Mouse (Mus musculus): ENCODE data around the gene Commd3. TPM values are rescaled to one million over a fixed set of nuclear protein-coding genes. Genes with fewer than 3 reads are reported as not detected.

Gene Commd3
- polyA plus RNA-seq (2014; fragmentation: Nextera tagmentation; extraction: Ambion mirVana): 132 and 138 TPM in 2 replicates

GRCm38 (mm10) chr2:18672133-18672765, at the start of gene Commd3:
Gene Commd3 (plus strand): TSS chr2:18672384.
- peak within 1 kb of the TSS; percentile 89 for H3K4me3 ChIP-seq (ENCODE audit: low read depth, low read length)
- H3K9me3 ChIP-seq (ENCODE audit: control insufficient read depth, low read length): no peaks in the 10 kb centered on the region
- peaks cover 4% of the 10 kb centered on the region for H3K4me1 ChIP-seq (replicated peaks; ENCODE audit: control insufficient read depth, insufficient read depth, low read length)
- H3K4me2 ChIP-seq: peak within 1 kb of the TSS; percentile 71
- H3K9ac ChIP-seq (ENCODE audit: low read depth, low read length): peak within 1 kb of the TSS; percentile 97
- peak; percentile 82 for ATAC-seq (replicated peaks; ENCODE audit: low FRiP score)
- H3K27ac ChIP-seq (ENCODE audit: low read depth, low read length): peak within 1 kb of the TSS; percentile 86
- peaks cover 16% of the 10 kb centered on the region for H3K27me3 ChIP-seq (replicated peaks; ENCODE audit: control insufficient read depth, insufficient read depth, low read length)
- DNase-seq (ENCODE audit: low spot score): peak; percentile 93
- under 1% methylated on average over 90 of the region's 91 CpGs for WGBS
- no peaks in the 10 kb centered on the region for H3K36me3 ChIP-seq (ENCODE audit: control insufficient read depth, insufficient read depth, low read length)

GRCm38 (mm10) chr2:18623219-18623618, 49.0 kb upstream of the Commd3 start:
- no peaks in the 10 kb centered on the region for H3K36me3 ChIP-seq (ENCODE audit: control insufficient read depth, insufficient read depth, low read length)
- H3K9ac ChIP-seq (ENCODE audit: low read depth, low read length): no peak overlapping the region
- no peak for ATAC-seq (replicated peaks; ENCODE audit: low FRiP score)
- no peak overlapping the region for H3K4me3 ChIP-seq (ENCODE audit: low read depth, low read length)
- H3K9me3 ChIP-seq (ENCODE audit: control insufficient read depth, low read length): no peaks in the 10 kb centered on the region
- H3K4me1 ChIP-seq (replicated peaks; ENCODE audit: control insufficient read depth, insufficient read depth, low read length): no peaks in the 10 kb centered on the region
- no peak overlapping the region for H3K4me2 ChIP-seq
- DNase-seq (ENCODE audit: low spot score): no peak
- no peak overlapping the region for H3K27ac ChIP-seq (ENCODE audit: low read depth, low read length)
- 72% methylated on average over 10 of the region's 10 CpGs for WGBS
- H3K27me3 ChIP-seq (replicated peaks; ENCODE audit: control insufficient read depth, insufficient read depth, low read length): no peaks in the 10 kb centered on the region

GRCm38 (mm10) chr2:18630547-18630946, 41.6 kb upstream of the Commd3 start:
- Histone ChIP-seq H3K4me3 (ENCODE audit: low read depth, low read length) (no peak overlapping the region), H3K4me2 (no peak overlapping the region), H3K27ac (ENCODE audit: low read depth, low read length) (no peak overlapping the region), H3K9me3 (ENCODE audit: control insufficient read depth, low read length) (no peaks in the 10 kb centered on the region), H3K4me1 (replicated peaks; ENCODE audit: control insufficient read depth, insufficient read depth, low read length) (no peaks in the 10 kb centered on the region), H3K36me3 (ENCODE audit: control insufficient read depth, insufficient read depth, low read length) (no peaks in the 10 kb centered on the region), H3K9ac (ENCODE audit: low read depth, low read length) (no peak overlapping the region), H3K27me3 (replicated peaks; ENCODE audit: control insufficient read depth, insufficient read depth, low read length) (no peaks in the 10 kb centered on the region)
- DNase-seq (ENCODE audit: low spot score) (no peak), ATAC-seq (replicated peaks; ENCODE audit: low FRiP score) (no peak)
- WGBS: 54% methylated on average over 5 of the region's 5 CpGs

- WGBS: 90% methylated on average over 8 of the region's 8 CpGs
- Histone ChIP-seq H3K4me2 (no peak overlapping the region), H3K27me3 (replicated peaks; ENCODE audit: control insufficient read depth, insufficient read depth, low read length) (no peaks in the 10 kb centered on the region), H3K4me3 (ENCODE audit: low read depth, low read length) (no peak overlapping the region), H3K9ac (ENCODE audit: low read depth, low read length) (no peak overlapping the region), H3K4me1 (replicated peaks; ENCODE audit: control insufficient read depth, insufficient read depth, low read length) (no peaks in the 10 kb centered on the region), H3K27ac (ENCODE audit: low read depth, low read length) (no peak overlapping the region), H3K36me3 (ENCODE audit: control insufficient read depth, insufficient read depth, low read length) (no peaks in the 10 kb centered on the region), H3K9me3 (ENCODE audit: control insufficient read depth, low read length) (no peaks in the 10 kb centered on the region; the same call in 1 of the 2 replicates)
- no peak for ATAC-seq (replicated peaks; ENCODE audit: low FRiP score)
- no peak for DNase-seq (ENCODE audit: low spot score)
These were observed 37.1 kb upstream of the Commd3 start for GRCm38 (mm10) chr2:18635052-18635451.

- H3K27ac ChIP-seq (ENCODE audit: low read depth, low read length): no peak overlapping the region
- no peak for ATAC-seq (replicated peaks; ENCODE audit: low FRiP score)
- no peak overlapping the region for H3K4me2 ChIP-seq
- H3K9me3 ChIP-seq (ENCODE audit: control insufficient read depth, low read length): no peaks in the 10 kb centered on the region
- no peaks in the 10 kb centered on the region for H3K27me3 ChIP-seq (replicated peaks; ENCODE audit: control insufficient read depth, insufficient read depth, low read length)
- WGBS: 73% methylated on average over 4 of the region's 4 CpGs
- DNase-seq (ENCODE audit: low spot score): no peak
- H3K4me1 ChIP-seq (replicated peaks; ENCODE audit: control insufficient read depth, insufficient read depth, low read length): no peaks in the 10 kb centered on the region
- no peak overlapping the region for H3K9ac ChIP-seq (ENCODE audit: low read depth, low read length)
- no peak overlapping the region for H3K4me3 ChIP-seq (ENCODE audit: low read depth, low read length)
- H3K36me3 ChIP-seq (ENCODE audit: control insufficient read depth, insufficient read depth, low read length): no peaks in the 10 kb centered on the region
These were observed 23.6 kb upstream of the Commd3 start for GRCm38 (mm10) chr2:18648563-18648962.

- H3K27ac ChIP-seq (ENCODE audit: low read depth, low read length): no peak overlapping the region
- no peak overlapping the region for H3K9ac ChIP-seq (ENCODE audit: low read depth, low read length)
- H3K4me3 ChIP-seq (ENCODE audit: low read depth, low read length): no peak overlapping the region
- H3K36me3 ChIP-seq (ENCODE audit: control insufficient read depth, insufficient read depth, low read length): no peaks in the 10 kb centered on the region
- no peak overlapping the region for H3K4me2 ChIP-seq
- WGBS: 37% methylated on average over 5 of the region's 5 CpGs
- H3K27me3 ChIP-seq (replicated peaks; ENCODE audit: control insufficient read depth, insufficient read depth, low read length): no peaks in the 10 kb centered on the region
- H3K4me1 ChIP-seq (replicated peaks; ENCODE audit: control insufficient read depth, insufficient read depth, low read length): no peaks in the 10 kb centered on the region
- no peak for DNase-seq (ENCODE audit: low spot score)
- H3K9me3 ChIP-seq (ENCODE audit: control insufficient read depth, low read length): no peaks in the 10 kb centered on the region
- ATAC-seq (replicated peaks; ENCODE audit: low FRiP score): no peak
These were observed 17.4 kb upstream of the Commd3 start for GRCm38 (mm10) chr2:18654821-18655220.

GRCm38 (mm10) chr2:18664003-18664402, 8.2 kb upstream of the Commd3 start:
- Histone ChIP-seq H3K4me3 (ENCODE audit: low read depth, low read length) (no peak overlapping the region), H3K4me1 (replicated peaks; ENCODE audit: control insufficient read depth, insufficient read depth, low read length) (no peaks in the 10 kb centered on the region), H3K4me2 (no peak overlapping the region), H3K9me3 (ENCODE audit: control insufficient read depth, low read length) (no peaks in the 10 kb centered on the region), H3K36me3 (ENCODE audit: control insufficient read depth, insufficient read depth, low read length) (no peaks in the 10 kb centered on the region), H3K27ac (ENCODE audit: low read depth, low read length) (no peak overlapping the region), H3K9ac (ENCODE audit: low read depth, low read length) (no peak overlapping the region), H3K27me3 (replicated peaks; ENCODE audit: control insufficient read depth, insufficient read depth, low read length) (peaks cover 5% of the 10 kb centered on the region; the same call in 1 of the 2 replicates)
- 84% methylated on average over 3 of the region's 3 CpGs for WGBS
- DNase-seq (ENCODE audit: low spot score) (no peak), ATAC-seq (replicated peaks; ENCODE audit: low FRiP score) (no peak)

- ATAC-seq (replicated peaks; ENCODE audit: low FRiP score): no peak
- Histone ChIP-seq H3K36me3 (ENCODE audit: control insufficient read depth, insufficient read depth, low read length) (no peaks in the 10 kb centered on the region), H3K9me3 (ENCODE audit: control insufficient read depth, low read length) (no peaks in the 10 kb centered on the region), H3K27ac (ENCODE audit: low read depth, low read length) (no peak overlapping the region), H3K4me2 (no peak overlapping the region), H3K9ac (ENCODE audit: low read depth, low read length) (no peak overlapping the region), H3K4me3 (ENCODE audit: low read depth, low read length) (no peak overlapping the region), H3K4me1 (replicated peaks; ENCODE audit: control insufficient read depth, insufficient read depth, low read length) (peaks cover 4% of the 10 kb centered on the region), H3K27me3 (replicated peaks; ENCODE audit: control insufficient read depth, insufficient read depth, low read length) (peaks cover 13% of the 10 kb centered on the region)
- DNase-seq (ENCODE audit: low spot score): no peak
- WGBS: 28% methylated on average over 6 of the region's 6 CpGs
These were observed 1.1 kb upstream of the Commd3 start for GRCm38 (mm10) chr2:18671041-18671440.

- no peak for ATAC-seq (replicated peaks; ENCODE audit: low FRiP score)
- 3% methylated on average over 11 of the region's 11 CpGs for WGBS
- Histone ChIP-seq H3K9me3 (ENCODE audit: control insufficient read depth, low read length) (no peaks in the 10 kb centered on the region), H3K4me3 (ENCODE audit: low read depth, low read length) (peak overlapping the region; percentile 89), H3K4me1 (replicated peaks; ENCODE audit: control insufficient read depth, insufficient read depth, low read length) (peaks cover 4% of the 10 kb centered on the region), H3K9ac (ENCODE audit: low read depth, low read length) (peak overlapping the region; percentile 97), H3K27me3 (replicated peaks; ENCODE audit: control insufficient read depth, insufficient read depth, low read length) (peaks cover 17% of the 10 kb centered on the region), H3K36me3 (ENCODE audit: control insufficient read depth, insufficient read depth, low read length) (no peaks in the 10 kb centered on the region), H3K4me2 (peak overlapping the region; percentile 71), H3K27ac (ENCODE audit: low read depth, low read length) (peak overlapping the region; percentile 86)
- DNase-seq (ENCODE audit: low spot score): no peak
These were observed 581 bp downstream of the Commd3 start for GRCm38 (mm10) chr2:18672766-18673164.
